Mouse (Mus musculus) CH12.LX (cell line): ENCODE measurements around the gene Krt35.

Experiments
- CTCF ChIP-seq, 2 experiments: IDR thresholded peaks in 1 of 2; conservative IDR thresholded peaks in 1 of 2; 2 replicates each; pipeline ENCODE4 v1.5.1; 2011 to 2012; ENCODE audit warnings: low read depth in 2 of 2, low read length in 2 of 2, improper control_type of control experiment in 1 of 2, inconsistent platforms in 1 of 2, mild to moderate bottlenecking in 1 of 2, moderate library complexity in 1 of 2
- E2F4 ChIP-seq: IDR thresholded peaks from 2 replicates; pipeline ENCODE4 v1.6.1; 2011; ENCODE audit warnings: low read depth, low read length, improper control_type of control experiment; ENCODE audit not compliant: insufficient replicate concordance
- IRF4 ChIP-seq: IDR thresholded peaks from 2 replicates; pipeline ENCODE4 v1.6.1; 2014; ENCODE audit warnings: low read depth, mild to moderate bottlenecking, inconsistent platforms, low read length, improper control_type of control experiment
- JUN ChIP-seq: IDR thresholded peaks from 2 replicates; pipeline ENCODE4 v1.6.1; 2011; ENCODE audit warnings: low read depth, mild to moderate bottlenecking, low read length, improper control_type of control experiment, moderate library complexity; ENCODE audit not compliant: insufficient read depth
- JUND ChIP-seq: conservative IDR thresholded peaks from 2 replicates; pipeline ENCODE4 v1.6.1; 2011; ENCODE audit warnings: low read depth, low read length, improper control_type of control experiment
- MXI1 ChIP-seq: IDR thresholded peaks from 2 replicates; pipeline ENCODE4 v1.6.1; 2011; ENCODE audit warnings: mild to moderate bottlenecking, low read depth, low read length, improper control_type of control experiment
- NELFE ChIP-seq: IDR thresholded peaks from 2 replicates; pipeline ENCODE4 v1.6.1; 2011; ENCODE audit warnings: low read depth, low read length, improper control_type of control experiment
- POLR2A ChIP-seq: IDR thresholded peaks from 2 replicates; pipeline ENCODE4 v1.6.1; 2011; ENCODE audit warnings: low read depth, mild to moderate bottlenecking, improper control_type of control experiment, low read length
- SMC3 ChIP-seq: IDR thresholded peaks from 2 replicates; pipeline ENCODE4 v1.6.1; 2011; ENCODE audit warnings: low read depth, low read length, improper control_type of control experiment
- USF1 ChIP-seq: IDR thresholded peaks from 2 replicates; pipeline ENCODE4 v1.6.1; 2014; ENCODE audit warnings: low read depth, mild to moderate bottlenecking, inconsistent platforms, low read length, improper control_type of control experiment
- ZC3H11A ChIP-seq: IDR thresholded peaks from 2 replicates; pipeline ENCODE4 v1.6.1; 2012; ENCODE audit warnings: low read depth, mild to moderate bottlenecking, inconsistent platforms, low read length, improper control_type of control experiment

DNA sequence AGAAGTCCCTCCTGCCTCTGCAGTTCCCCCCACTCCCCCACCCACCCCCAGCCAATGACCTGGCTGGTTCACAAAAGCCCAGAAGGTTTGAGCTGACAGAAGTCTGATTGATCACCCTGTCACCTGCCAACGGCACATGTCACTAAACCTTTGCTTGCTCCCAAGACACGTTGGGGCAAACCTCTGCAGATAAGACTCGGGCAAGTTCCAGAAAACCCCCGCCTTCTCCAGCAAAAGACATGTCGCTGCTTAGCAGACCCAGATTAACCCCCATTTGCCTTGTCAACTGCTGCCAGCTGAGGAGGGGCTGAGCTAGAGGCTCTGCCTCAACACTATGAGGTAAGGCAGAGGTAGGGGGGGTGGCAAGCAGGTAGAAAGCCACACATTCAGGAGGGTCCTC, 40.5 kb upstream of the Krt35 start:
- no peak for TF ChIP-seq IRF4
- TF ChIP-seq USF1 = no peak
- no peak for TF ChIP-seq CTCF (conservative IDR thresholded peaks at IDR 0.05 in 1 of 2, IDR thresholded peaks at IDR 0.05 in 1 of 2; ENCODE audit: low read depth in 2 of 2, low read length in 2 of 2)
- TF ChIP-seq NELFE = no peak
- no peak for TF ChIP-seq POLR2A
- no peak for TF ChIP-seq E2F4
- no peak for TF ChIP-seq MXI1
- no peak for TF ChIP-seq SMC3
- no peak for TF ChIP-seq ZC3H11A
- TF ChIP-seq JUN = no peak
- TF ChIP-seq JUND = no peak
